Comparison of ENCODE assay signal across 8 mouse cellular contexts in the genomic region with DNA sequence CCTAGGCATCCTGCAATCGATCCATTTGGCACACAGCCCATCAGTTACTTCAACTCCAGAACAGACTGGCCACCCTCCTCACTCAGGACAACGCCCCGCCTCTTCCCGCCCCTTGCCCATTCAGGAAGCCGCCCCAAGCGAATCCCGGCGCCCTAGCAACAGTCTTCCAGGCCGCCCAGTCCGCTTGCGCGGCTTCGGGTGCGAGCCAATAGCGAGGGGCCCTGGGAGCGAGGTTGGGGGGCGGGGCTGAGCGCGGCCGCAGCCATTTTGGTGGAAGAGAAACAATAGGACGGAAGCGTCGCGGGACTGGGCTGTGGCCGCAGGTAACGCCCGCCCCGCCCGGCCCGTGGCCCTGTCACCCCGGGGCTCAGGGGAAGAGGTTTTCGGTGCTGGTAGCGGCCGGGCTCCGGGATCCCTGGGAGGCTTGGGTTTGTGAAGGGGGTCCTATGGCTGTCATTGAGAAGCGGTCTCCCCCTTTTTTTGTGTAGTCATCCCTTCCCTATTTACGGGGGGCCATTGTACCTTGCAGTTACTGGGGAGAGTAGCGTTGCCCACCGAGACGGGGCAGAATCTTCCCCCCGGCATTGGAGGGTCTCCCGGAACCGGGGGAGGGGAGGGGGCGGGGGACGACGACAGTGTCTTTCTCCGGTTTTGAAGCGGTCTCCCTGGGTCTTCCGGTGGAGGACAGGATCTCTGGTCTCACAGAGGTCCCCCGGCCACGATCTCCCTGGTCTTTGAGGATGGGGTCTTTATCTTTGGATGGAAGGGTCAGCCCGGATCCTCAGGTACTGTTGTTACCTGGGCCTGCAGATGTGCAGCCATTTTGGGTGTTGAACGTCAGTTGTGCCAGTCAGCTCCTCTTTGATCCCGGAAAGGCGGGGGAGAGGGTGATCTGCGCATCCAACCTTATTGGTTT. TPM values are rescaled to one million over a fixed set of nuclear protein-coding genes. Genes with fewer than 3 reads are reported as not detected.
DNase-seq lines count a peak whose midpoint lies in the region; ATAC-seq and TF ChIP-seq lines count a peak whose summit lies in the region.

A gene (plus strand): TSS at position 249 of the 916 bp plus-strand sequence.

- H3K9ac ChIP-seq in ES-E14 (ENCODE audit: insufficient read depth, low read depth, low read length, poor library complexity, severe bottlenecking) = peak within 1 kb of the TSS; percentile 88
- H3K9ac ChIP-seq in forebrain, embryonic 16.5 days (replicated peaks; ENCODE audit: low read depth, low read length) = peak within 1 kb of the TSS; percentile 100
- peak within 1 kb of the TSS; percentile 95 for H3K9ac ChIP-seq in lung, embryonic 14.5 days

- H3K9me3 ChIP-seq in ES-E14 (ENCODE audit: control insufficient read depth, insufficient read depth, low read depth, low read length) = no peaks in the 10 kb centered on the region
- H3K9me3 ChIP-seq in forebrain, embryonic 16.5 days (ENCODE audit: control insufficient read depth, low read length) = no peaks in the 10 kb centered on the region
- H3K9me3 ChIP-seq in lung, embryonic 14.5 days (ENCODE audit: low read depth, low read length) = no peaks in the 10 kb centered on the region

- intact Hi-C loops in heart, postnatal 36 days (cut with DNase I) = loop anchor here (1.0 kb wide), 1 partner anchor 23 kb away; no protein-coding TSS in a partner anchor

- H3K4me1 ChIP-seq in ES-E14 (ENCODE audit: control insufficient read depth in 2 of 2, insufficient read depth in 2 of 2, low read length in 2 of 2, poor library complexity in 1 of 2) = peaks cover 2 to 3% of the 10 kb centered on the region in 2 experiments; a peak in 1 of 4 replicates
- H3K4me1 ChIP-seq in forebrain, embryonic 16.5 days (replicated peaks; ENCODE audit: control insufficient read depth, insufficient read depth, low read length) = peaks cover 39% of the 10 kb centered on the region
- peaks cover 22% of the 10 kb centered on the region for H3K4me1 ChIP-seq in lung, embryonic 14.5 days (ENCODE audit: insufficient read depth)
- peaks cover 14% of the 10 kb centered on the region for H3K4me1 ChIP-seq in olfactory bulb, adult 2 months (ENCODE audit: control insufficient read depth, insufficient read depth, low read length)
- peaks cover 12% of the 10 kb centered on the region for H3K4me1 ChIP-seq in thymus, adult 2 months (replicated peaks; ENCODE audit: control insufficient read depth, insufficient read depth, low read length)

- WGBS in forebrain, embryonic 16.5 days = 0% methylated on average over 51 of the region's 56 CpGs
- under 1% methylated on average over 56 of the region's 56 CpGs for WGBS in lung, embryonic 14.5 days
- WGBS in olfactory bulb, adult 2 months = under 1% methylated on average over 56 of the region's 56 CpGs
- WGBS in thymus, adult 2 months = under 1% methylated on average over 54 of the region's 56 CpGs

- ATAC-seq in forebrain, embryonic 16.5 days = peak; percentile 99
- peak; percentile 99 for ATAC-seq in lung, embryonic 14.5 days (ENCODE audit: insufficient read depth)

- peak; percentile 74 for TF ChIP-seq POLR2A in olfactory bulb, adult 2 months (IDR thresholded peaks at IDR 0.05; ENCODE audit: insufficient read depth, low read depth, low read length)
- peak; percentile 87 for TF ChIP-seq POLR2A in thymus, adult 2 months (IDR thresholded peaks at IDR 0.05; ENCODE audit: control insufficient read depth, extremely low read depth, insufficient read depth, low read length, poor library complexity)

- peak within 1 kb of the TSS; percentile 88 to 97 for H3K4me3 ChIP-seq in ES-E14 (ENCODE audit: insufficient read depth in 1 of 2, low read depth in 1 of 2, low read length in 2 of 2, poor library complexity in 1 of 2, severe bottlenecking in 1 of 2)
- H3K4me3 ChIP-seq in forebrain, embryonic 16.5 days (replicated peaks; ENCODE audit: low read length) = peak within 1 kb of the TSS; percentile 94
- H3K4me3 ChIP-seq in layer of hippocampus, adult 2 months = peak within 1 kb of the TSS; percentile 89
- peak within 1 kb of the TSS; percentile 80 for H3K4me3 ChIP-seq in lung, embryonic 14.5 days (ENCODE audit: low read depth, low read length)
- H3K4me3 ChIP-seq in olfactory bulb, adult 2 months (ENCODE audit: insufficient read depth, low read depth, low read length) = peak within 1 kb of the TSS; percentile 100
- peak within 1 kb of the TSS; percentile 100 for H3K4me3 ChIP-seq in thymus, adult 2 months (ENCODE audit: control insufficient read depth, insufficient read depth, low read length)

- H3K36me3 ChIP-seq in ES-E14 (ENCODE audit: control insufficient read depth, insufficient read depth, low read length, poor library complexity, severe bottlenecking) = no peaks in the 10 kb centered on the region
- no peaks in the 10 kb centered on the region for H3K36me3 ChIP-seq in forebrain, embryonic 16.5 days (ENCODE audit: control insufficient read depth, insufficient read depth)
- peaks cover 20% of the 10 kb centered on the region for H3K36me3 ChIP-seq in lung, embryonic 14.5 days (ENCODE audit: insufficient read depth)
- H3K36me3 ChIP-seq in thymus, adult 2 months (ENCODE audit: control insufficient read depth, insufficient read depth, low read length) = no peaks in the 10 kb centered on the region

- no peaks in the 10 kb centered on the region for H3K27me3 ChIP-seq in forebrain, embryonic 16.5 days (replicated peaks; ENCODE audit: control insufficient read depth, insufficient read depth, low read length)
- H3K27me3 ChIP-seq in lung, embryonic 14.5 days (ENCODE audit: insufficient read depth, low read length) = no peaks in the 10 kb centered on the region
- H3K27me3 ChIP-seq in thymus, adult 2 months (ENCODE audit: control insufficient read depth, insufficient read depth, low read length) = no peaks in the 10 kb centered on the region

- in situ Hi-C loops in ES-E14 (cut with MboI; ENCODE audit: low sequenced_read_pairs in 2 of 2, unreplicated experiment in 2 of 2) = no loop called here

- H3K27ac ChIP-seq in ES-E14 (ENCODE audit: insufficient read depth, low read depth, low read length, poor library complexity, severe bottlenecking) = peak within 1 kb of the TSS; percentile 63
- H3K27ac ChIP-seq in forebrain, embryonic 16.5 days (ENCODE audit: low read length) = peak within 1 kb of the TSS; percentile 97
- H3K27ac ChIP-seq in layer of hippocampus, adult 2 months = peak within 1 kb of the TSS; percentile 99
- H3K27ac ChIP-seq in lung, embryonic 14.5 days (ENCODE audit: low read depth) = peak within 1 kb of the TSS; percentile 90
- H3K27ac ChIP-seq in olfactory bulb, adult 2 months (ENCODE audit: insufficient read depth, low read depth, low read length) = peak within 1 kb of the TSS; percentile 98
- H3K27ac ChIP-seq in thymus, adult 2 months (ENCODE audit: control insufficient read depth, insufficient read depth, low read length) = peak within 1 kb of the TSS; percentile 66

- peak; percentile 97 for DNase-seq in ES-E14 (ENCODE audit: low read depth, low spot score)
- peak; percentile 97 for DNase-seq in cerebellum, adult 11-12 months
- DNase-seq in heart, postnatal 36 days = peak; percentile 93
- peak; percentile 98 for DNase-seq in layer of hippocampus, adult 2 months (ENCODE audit: low spot score in 2 of 2)
- DNase-seq in lung, embryonic 14.5 days = peak; percentile 97
- DNase-seq in thymus, adult 2 months = peak; percentile 96

- TF ChIP-seq CTCF in layer of hippocampus, adult 2 months (conservative IDR thresholded peaks at IDR 0.05) = no peak
- no peak for TF ChIP-seq CTCF in lung, embryonic 14.5 days (IDR thresholded peaks at IDR 0.05; ENCODE audit: low read depth)
- TF ChIP-seq CTCF in olfactory bulb, adult 2 months (IDR thresholded peaks at IDR 0.05; ENCODE audit: insufficient read depth, low read depth, low read length) = no peak; the same call in 1 of the 2 replicates
- peak; percentile 63; the same call in 1 of the 2 replicates for TF ChIP-seq CTCF in thymus, adult 2 months (IDR thresholded peaks at IDR 0.05; ENCODE audit: borderline replicate concordance, control insufficient read depth, extremely low read depth, insufficient read depth, low read length, poor library complexity)

- peak within 1 kb of the TSS; percentile 78 for H3K4me2 ChIP-seq in forebrain, embryonic 16.5 days (ENCODE audit: low read length)
- peak within 1 kb of the TSS; percentile 79 for H3K4me2 ChIP-seq in lung, embryonic 14.5 days

TF ChIP-seq in ES-E14, 5 proteins besides CTCF, POLR2A, EP300 and RAD21:
- no peak for TF ChIP-seq ZNF384 (IDR thresholded peaks at IDR 0.05; ENCODE audit: low read depth, low read length)
- peak; percentile 16; the same call in 1 of the 2 replicates for TF ChIP-seq CHD2 (IDR thresholded peaks at IDR 0.05; ENCODE audit: low read depth, low read length)
- no peak for TF ChIP-seq HCFC1 (IDR thresholded peaks at IDR 0.05; ENCODE audit: borderline replicate concordance, insufficient read depth, low read length)

RNA-seq across cellular contexts. Expression of the gene that starts here (rescaled TPM):
- 23.0 and 24.4 TPM in 2 replicates for total RNA-seq in ES-E14 (2012; rRNA removed)
- polyA plus RNA-seq in forebrain, embryonic 16.5 days (2015; fragmentation: Nextera tagmentation; extraction: Ambion mirVana) = 183 and 224 TPM in 2 replicates
- total RNA-seq in heart, postnatal 36 days (2021) = 10 to 100 TPM; 21.3 to 23.6 TPM
- total RNA-seq in layer of hippocampus, adult 2 months (2021) = 100 to 1,000 TPM; 249 to 251 TPM
- polyA plus RNA-seq in lung, embryonic 14.5 days (2014; fragmentation: Nextera tagmentation; extraction: Ambion mirVana) = 88.1 and 90.4 TPM in 2 replicates
- polyA plus RNA-seq in olfactory bulb, adult 2 months (2012; ENCODE audit: insufficient read depth, insufficient read length, low replicate concordance, missing spikeins) = not detected in 2 replicates
- polyA plus RNA-seq in thymus, adult 2 months (2012; rRNA removed) = 148 and 163 TPM in 2 replicates

Comparison
In these comparisons a context has a peak if more than half of its experiments do, and no peak if none do; other contexts are left out.
1. Peak in every context shown above with its lines: DNase-seq, ATAC-seq, H3K4me3 ChIP-seq and H3K27ac ChIP-seq.